Mouse (Mus musculus) liver, postnatal 0 days (tissue): ENCODE measurements around the gene Vps11.

Experiments
- CTCF ChIP-seq: sonication (generic); IDR thresholded peaks from 2 replicates; pipeline ENCODE4 v1.5.1; 2016; ENCODE audit warnings: antibody characterized with exemption, low read depth
- EP300 ChIP-seq: IDR thresholded peaks from 2 replicates; pipeline ENCODE4 v1.6.1; 2016; ENCODE audit warnings: antibody characterized with exemption, low read depth, mild to moderate bottlenecking

GRCm38 (mm10) chr9:44345570-44346433 lies 15.7 kb downstream of the Vps11 start:
- TF ChIP-seq CTCF (no peak), EP300 (no peak)
